Comparison of ENCODE assay signal across 8 mouse cellular contexts in the genomic region with DNA sequence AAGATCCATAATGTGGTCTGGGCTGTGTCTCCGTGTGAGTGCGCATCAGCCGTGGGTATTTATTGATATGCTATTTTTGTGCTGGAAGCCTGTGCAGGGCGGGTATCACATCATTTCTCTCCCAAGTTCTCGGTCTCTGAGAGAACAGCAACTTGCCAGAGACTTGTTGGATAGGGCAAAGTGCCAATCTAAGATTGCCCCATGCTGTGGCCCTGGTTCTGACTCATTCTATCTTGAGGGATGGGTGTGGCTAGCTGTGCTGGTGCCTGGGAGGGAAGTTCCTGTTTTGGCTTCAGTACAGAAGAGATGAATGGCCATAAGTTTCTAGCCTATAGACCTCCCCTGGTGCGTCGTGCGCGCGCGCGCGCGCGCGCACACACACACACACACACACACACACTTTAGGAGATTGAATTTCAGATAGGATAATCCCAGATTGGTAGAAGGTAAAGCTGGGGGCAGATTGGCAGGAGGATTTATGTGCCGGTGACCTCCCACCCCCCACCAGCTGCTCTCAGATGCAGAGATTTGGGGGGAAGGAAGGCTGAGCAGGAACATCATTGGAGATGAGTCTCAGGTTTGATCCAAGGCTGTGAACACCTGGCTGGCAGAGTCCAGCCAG. TPM values are rescaled to one million over a fixed set of nuclear protein-coding genes. Genes with fewer than 3 reads are reported as not detected.
A peak's percentile ranks its signal among the peaks of the same experiment; 100 is the strongest.
DNase-seq lines count a peak whose midpoint lies in the region; ATAC-seq and TF ChIP-seq lines count a peak whose summit lies in the region.

No protein-coding gene starts in this region.

- TF ChIP-seq POLR2A in MEL (IDR thresholded peaks at IDR 0.05; ENCODE audit: control insufficient read depth in 1 of 2, insufficient read depth in 1 of 2, low read depth in 1 of 2, low read length in 2 of 2, poor library complexity in 1 of 2), result no peak

- intact Hi-C loops in gastrocnemius, postnatal 36 days (cut with DNase I), result no loop called here

- peak; percentile 31 for DNase-seq in gastrocnemius, postnatal 25 days
- DNase-seq in gastrocnemius, postnatal 36 days, result no peak
- DNase-seq in MEL (ENCODE audit: low read depth, low spot score), result peak; percentile 99
- no peak for DNase-seq in frontal cortex, adult 2 months (ENCODE audit: extremely low spot score in 1 of 2, low spot score in 1 of 2)
- DNase-seq in kidney, adult 9 months, result no peak
- no peak for DNase-seq in layer of hippocampus, postnatal 36 days

- no peak for TF ChIP-seq CTCF in MEL (IDR thresholded peaks at IDR 0.05 in 2 of 3, conservative IDR thresholded peaks at IDR 0.05 in 1 of 3; ENCODE audit: control insufficient read depth in 1 of 3, insufficient read depth in 1 of 3, low read depth in 2 of 3, low read length in 3 of 3, poor library complexity in 1 of 3, severe bottlenecking in 1 of 3)

- H3K79me2 ChIP-seq in MEL (ENCODE audit: control insufficient read depth, insufficient read depth, low read length, poor library complexity), result no peaks in the 10 kb centered on the region

- no peak for TF ChIP-seq RAD21 in MEL (IDR thresholded peaks at IDR 0.05; ENCODE audit: low read depth, low read length)

- ATAC-seq in granulocyte monocyte progenitor cell, adult 5-6 weeks (replicated peaks; ENCODE audit: poor library complexity, severe bottlenecking), result peak; percentile 80
- no peak for ATAC-seq in midbrain, embryonic 12.5 days (ENCODE audit: low FRiP score, low read depth)

- WGBS in midbrain, embryonic 12.5 days, result 83% methylated on average over 17 of the region's 17 CpGs

- H3K27ac ChIP-seq in MEL (ENCODE audit: control insufficient read depth, low read depth, low read length), result 0 out of 2 replicates have a peak overlapping the region, but pooled peaks have one; percentile 6
- peak overlapping the region; percentile 92 for H3K27ac ChIP-seq in midbrain, embryonic 12.5 days (replicated peaks)

- no peak overlapping the region for H3K9ac ChIP-seq in MEL (ENCODE audit: control insufficient read depth, low read depth, low read length, poor library complexity, severe bottlenecking)
- H3K9ac ChIP-seq in midbrain, embryonic 12.5 days (replicated peaks), result no peak overlapping the region

- H3K27me3 ChIP-seq in MEL (ENCODE audit: control insufficient read depth in 1 of 2, insufficient read depth in 2 of 2, low read length in 2 of 2), result no peaks in the 10 kb centered on the region
- 0 out of 2 replicates have a peak, but pooled peaks cover 4% of the 10 kb centered on the region for H3K27me3 ChIP-seq in midbrain, embryonic 12.5 days

- H3K4me1 ChIP-seq in MEL (ENCODE audit: control insufficient read depth in 1 of 2, insufficient read depth in 2 of 2, low read length in 2 of 2), result peaks cover 3 to 32% of the 10 kb centered on the region in 2 experiments; a peak in 3 of 4 replicates
- peaks cover 86% of the 10 kb centered on the region for H3K4me1 ChIP-seq in midbrain, embryonic 12.5 days

- peaks cover 0 to 13% of the 10 kb centered on the region in 2 experiments; a peak in 2 of 4 replicates for H3K36me3 ChIP-seq in MEL (ENCODE audit: control insufficient read depth in 1 of 2, insufficient read depth in 2 of 2, low read length in 2 of 2)
- peaks cover 43% of the 10 kb centered on the region for H3K36me3 ChIP-seq in midbrain, embryonic 12.5 days

- H3K4me3 ChIP-seq in MEL (ENCODE audit: control insufficient read depth in 1 of 2, insufficient read depth in 1 of 2, low read depth in 2 of 2, low read length in 2 of 2), result no peak overlapping the region
- H3K4me3 ChIP-seq in midbrain, embryonic 12.5 days, result 0 out of 2 replicates have a peak overlapping the region, but pooled peaks have one; percentile 1

- peak; percentile 66 to 73 for TF ChIP-seq EP300 in MEL (IDR thresholded peaks at IDR 0.05; ENCODE audit: low read depth in 1 of 2, low read length in 2 of 2)

- H3K4me2 ChIP-seq in midbrain, embryonic 12.5 days (replicated peaks), result peak overlapping the region; percentile 77

- H3K9me3 ChIP-seq in MEL (replicated peaks; ENCODE audit: insufficient read depth, low read length), result no peaks in the 10 kb centered on the region
- H3K9me3 ChIP-seq in midbrain, embryonic 12.5 days, result no peaks in the 10 kb centered on the region

TF ChIP-seq in MEL, 35 proteins besides CTCF, POLR2A, EP300 and RAD21 (continues in another document):
- no peak for TF ChIP-seq MXI1 (IDR thresholded peaks at IDR 0.05; ENCODE audit: low read depth, low read length)
- peak; percentile 16; the same call in 1 of the 2 replicates for TF ChIP-seq SMC3 (IDR thresholded peaks at IDR 0.05; ENCODE audit: low read depth, low read length)
- TF ChIP-seq CHD1 (IDR thresholded peaks at IDR 0.05; ENCODE audit: low read depth, low read length), result no peak
- TF ChIP-seq JUND (IDR thresholded peaks at IDR 0.05; ENCODE audit: low read depth, low read length), result peak; percentile 86
- TF ChIP-seq MEF2A (IDR thresholded peaks at IDR 0.05; ENCODE audit: extremely low read depth, insufficient replicate concordance, low read depth, low read length, poor library complexity, severe bottlenecking), result no peak
- peak; percentile 41; the same call in 1 of the 2 replicates for TF ChIP-seq MYC (IDR thresholded peaks at IDR 0.05; ENCODE audit: low read depth, low read length)
- 0 out of 2 replicates have a peak, but pooled peaks have one; percentile 47 for TF ChIP-seq E2F4 (IDR thresholded peaks at IDR 0.05; ENCODE audit: borderline replicate concordance, low read depth, low read length)
- TF ChIP-seq ELF1 (IDR thresholded peaks at IDR 0.05; ENCODE audit: low read depth, low read length), result 0 out of 2 replicates have a peak, but pooled peaks have one; percentile 30
- no peak for TF ChIP-seq UBTF (IDR thresholded peaks at IDR 0.05; ENCODE audit: borderline replicate concordance, insufficient read depth, low read depth, low read length)
- TF ChIP-seq ETS1 (IDR thresholded peaks at IDR 0.05; ENCODE audit: low read depth, low read length), result peak; percentile 90
- TF ChIP-seq MAX (IDR thresholded peaks at IDR 0.05; ENCODE audit: low read length), result peak; percentile 28; the same call in 1 of the 2 replicates
- TF ChIP-seq RCOR1 (IDR thresholded peaks at IDR 0.05; ENCODE audit: low read depth, low read length), result peak; percentile 87
- TF ChIP-seq TCF12 (IDR thresholded peaks at IDR 0.05; ENCODE audit: low read depth, low read length), result 0 out of 2 replicates have a peak, but pooled peaks have one; percentile 31
- peak; percentile 69 for TF ChIP-seq HCFC1 (IDR thresholded peaks at IDR 0.05; ENCODE audit: low read depth, low read length)
- no peak for TF ChIP-seq ZNF384 (IDR thresholded peaks at IDR 0.05; ENCODE audit: low read depth, low read length)
- TF ChIP-seq GATA1 (IDR thresholded peaks at IDR 0.05; ENCODE audit: low read depth, low read length), result peak; percentile 64
- TF ChIP-seq MYB (IDR thresholded peaks at IDR 0.05; ENCODE audit: low read depth, low read length), result no peak

RNA-seq across cellular contexts. Expression of a gene that starts 2.7 kb away (rescaled TPM):
- total RNA-seq in gastrocnemius, postnatal 25 days (2021), result 1 to 10 TPM; 4.6 to 4.9 TPM
- total RNA-seq in gastrocnemius, postnatal 36 days (2021), result 1 to 10 TPM; 5.5 to 8.3 TPM
- not detected in 2 replicates for total RNA-seq in MEL (2012; rRNA removed)
- under 1 TPM in 1 of 2 experiments, not detected in 1; 0.64 TPM for polyA plus RNA-seq in MEL (2012; ENCODE audit: insufficient read depth in 1 of 2, insufficient read length in 2 of 2, low read depth in 1 of 2, low replicate concordance in 2 of 2, missing spikeins in 1 of 2)
- total RNA-seq in granulocyte monocyte progenitor cell, adult 5-6 weeks (2014; fragmentation: Nextera tagmentation), result not detected in 2 replicates
- not detected in 2 replicates for total RNA-seq in granulocyte monocyte progenitor cell, adult 5-6 weeks (2017)
- polyA plus RNA-seq in midbrain, embryonic 12.5 days (2016; fragmentation: Nextera tagmentation; extraction: Ambion mirVana), result 15.8 and 19.0 TPM in 2 replicates
- polyA plus RNA-seq in frontal cortex, adult 2 months (2012; rRNA removed), result 3.5 and 4.6 TPM in 2 replicates
- 1 to 10 TPM; 5.7 to 6.3 TPM for total RNA-seq in layer of hippocampus, postnatal 36 days (2021)

RNA-seq across cellular contexts. Expression of a gene that starts 4.8 kb away (rescaled TPM):
- not detected for total RNA-seq in gastrocnemius, postnatal 25 days (2021)
- total RNA-seq in gastrocnemius, postnatal 36 days (2021), result not detected
- 0.07 and 0.23 TPM in 2 replicates for total RNA-seq in MEL (2012; rRNA removed)
- under 1 TPM in 1 of 2 experiments, not detected in 1; 0.31 TPM for polyA plus RNA-seq in MEL (2012; ENCODE audit: insufficient read depth in 1 of 2, insufficient read length in 2 of 2, low read depth in 1 of 2, low replicate concordance in 2 of 2, missing spikeins in 1 of 2)
- total RNA-seq in granulocyte monocyte progenitor cell, adult 5-6 weeks (2014; fragmentation: Nextera tagmentation), result not detected in 2 replicates
- not detected in 2 replicates for total RNA-seq in granulocyte monocyte progenitor cell, adult 5-6 weeks (2017)
- polyA plus RNA-seq in midbrain, embryonic 12.5 days (2016; fragmentation: Nextera tagmentation; extraction: Ambion mirVana), result 222 and 240 TPM in 2 replicates
- 410 and 454 TPM in 2 replicates for polyA plus RNA-seq in frontal cortex, adult 2 months (2012; rRNA removed)
- total RNA-seq in layer of hippocampus, postnatal 36 days (2021), result 100 to 1,000 TPM; 156 to 195 TPM

RNA-seq across cellular contexts. Expression of a gene that starts 39.2 kb away (rescaled TPM):
- not detected for total RNA-seq in gastrocnemius, postnatal 25 days (2021)
- total RNA-seq in gastrocnemius, postnatal 36 days (2021), result not detected
- 0.59 and 0.89 TPM in 2 replicates for total RNA-seq in MEL (2012; rRNA removed)
- under 1 TPM in 1 of 2 experiments, not detected in 1; 0.91 TPM for polyA plus RNA-seq in MEL (2012; ENCODE audit: insufficient read depth in 1 of 2, insufficient read length in 2 of 2, low read depth in 1 of 2, low replicate concordance in 2 of 2, missing spikeins in 1 of 2)
- not detected in 2 replicates for total RNA-seq in granulocyte monocyte progenitor cell, adult 5-6 weeks (2014; fragmentation: Nextera tagmentation)
- 6.9 TPM in 1 of 2 replicates, not detected in the other for total RNA-seq in granulocyte monocyte progenitor cell, adult 5-6 weeks (2017)
- 1.1 and 1.6 TPM in 2 replicates for polyA plus RNA-seq in midbrain, embryonic 12.5 days (2016; fragmentation: Nextera tagmentation; extraction: Ambion mirVana)
- 0.19 and 0.28 TPM in 2 replicates for polyA plus RNA-seq in frontal cortex, adult 2 months (2012; rRNA removed)
- total RNA-seq in layer of hippocampus, postnatal 36 days (2021), result not detected

RNA-seq across cellular contexts. Expression of a gene that starts 39.8 kb away (rescaled TPM):
- 10 to 100 TPM; 35.6 to 39.1 TPM for total RNA-seq in gastrocnemius, postnatal 25 days (2021)
- total RNA-seq in gastrocnemius, postnatal 36 days (2021), result 10 to 100 TPM; 34.6 to 34.7 TPM
- 208 and 215 TPM in 2 replicates for total RNA-seq in MEL (2012; rRNA removed)
- 100 to 1,000 TPM in 1 of 2 experiments, not detected in 1; 191 TPM for polyA plus RNA-seq in MEL (2012; ENCODE audit: insufficient read depth in 1 of 2, insufficient read length in 2 of 2, low read depth in 1 of 2, low replicate concordance in 2 of 2, missing spikeins in 1 of 2)
- 32.5 and 49.1 TPM in 2 replicates for total RNA-seq in granulocyte monocyte progenitor cell, adult 5-6 weeks (2014; fragmentation: Nextera tagmentation)
- 56.3 and 60.6 TPM in 2 replicates for total RNA-seq in granulocyte monocyte progenitor cell, adult 5-6 weeks (2017)
- polyA plus RNA-seq in midbrain, embryonic 12.5 days (2016; fragmentation: Nextera tagmentation; extraction: Ambion mirVana), result 58.8 and 64.9 TPM in 2 replicates
- polyA plus RNA-seq in frontal cortex, adult 2 months (2012; rRNA removed), result 49.4 and 52.5 TPM in 2 replicates
- total RNA-seq in layer of hippocampus, postnatal 36 days (2021), result 10 to 100 TPM; 44.7 to 45.3 TPM

Comparison
In these comparisons a context has a peak if more than half of its experiments do, and no peak if none do; other contexts are left out.
1. DNase-seq: peak in gastrocnemius, postnatal 25 days (single experiment) and MEL (single experiment); none in gastrocnemius, postnatal 36 days (0 of 2), frontal cortex, adult 2 months (0 of 2), kidney, adult 9 months (single experiment) and layer of hippocampus, postnatal 36 days (0 of 2).
2. RNA of a gene that starts 4.8 kb away (total RNA-seq): 156 to 195 TPM in layer of hippocampus, postnatal 36 days; 0.07 to 0.23 TPM in MEL, not detected in gastrocnemius, postnatal 25 days, not detected in gastrocnemius, postnatal 36 days and not detected in granulocyte monocyte progenitor cell, adult 5-6 weeks; every median in the first group is over 100 times any median in the second.